Mouse (Mus musculus): ENCODE measurements around the gene Lrrc17. TPM values are rescaled to one million over a fixed set of nuclear protein-coding genes. Genes with fewer than 3 reads are reported as not detected.

Gene Lrrc17
- polyA plus RNA-seq, 1 experiment from 2014 or later = 6.7 TPM

- no peak overlapping the region for H3K4me3 ChIP-seq
- no peak overlapping the region for H3K4me2 ChIP-seq
- ATAC-seq (replicated peaks) = no peak
- WGBS = 97% methylated on average over 2 of the region's 2 CpGs
- no peaks in the 10 kb centered on the region for H3K4me1 ChIP-seq
- H3K27me3 ChIP-seq (replicated peaks) = no peaks in the 10 kb centered on the region
- no peaks in the 10 kb centered on the region for H3K9me3 ChIP-seq
- no peak overlapping the region for H3K27ac ChIP-seq
- no peak overlapping the region for H3K9ac ChIP-seq
- no peaks in the 10 kb centered on the region for H3K36me3 ChIP-seq (replicated peaks)
Measured at GRCm38 (mm10) chr5:21517562-21517961, 25.8 kb upstream of the Lrrc17 start.

- ATAC-seq (replicated peaks) = no peak
- H3K36me3 ChIP-seq (replicated peaks) = no peaks in the 10 kb centered on the region
Measured at GRCm38 (mm10) chr5:21518207-21518606, 25.2 kb upstream of the Lrrc17 start.

GRCm38 (mm10) chr5:21519166-21519565 is 24.2 kb upstream of the Lrrc17 start:
- 81% methylated on average over 3 of the region's 3 CpGs for WGBS
- no peaks in the 10 kb centered on the region for H3K9me3 ChIP-seq
- no peak overlapping the region for H3K9ac ChIP-seq
- no peak overlapping the region for H3K4me2 ChIP-seq
- H3K4me3 ChIP-seq = no peak overlapping the region
- no peak for ATAC-seq (replicated peaks)
- no peaks in the 10 kb centered on the region for H3K36me3 ChIP-seq (replicated peaks)
- no peaks in the 10 kb centered on the region for H3K4me1 ChIP-seq
- no peaks in the 10 kb centered on the region for H3K27me3 ChIP-seq (replicated peaks)
- H3K27ac ChIP-seq = no peak overlapping the region

More at GRCm38 (mm10) chr5:21518207-21518606, 25.2 kb upstream of the Lrrc17 start:
- Histone ChIP-seq H3K4me1 (no peaks in the 10 kb centered on the region), H3K9ac (no peak overlapping the region), H3K27me3 (replicated peaks) (no peaks in the 10 kb centered on the region), H3K27ac (no peak overlapping the region), H3K4me2 (no peak overlapping the region), H3K4me3 (no peak overlapping the region), H3K9me3 (no peaks in the 10 kb centered on the region)
- WGBS = 67% methylated on average over 4 of the region's 4 CpGs

GRCm38 (mm10) chr5:21526835-21527485 is 16.4 kb upstream of the Lrrc17 start:
- H3K4me2 ChIP-seq = no peak overlapping the region
- H3K4me1 ChIP-seq = no peaks in the 10 kb centered on the region
- H3K4me3 ChIP-seq = no peak overlapping the region
- no peaks in the 10 kb centered on the region for H3K9me3 ChIP-seq
- H3K9ac ChIP-seq = no peak overlapping the region
- no peaks in the 10 kb centered on the region for H3K27me3 ChIP-seq (replicated peaks)
- ATAC-seq (replicated peaks) = no peak
- H3K27ac ChIP-seq = no peak overlapping the region
- 22% methylated on average over 11 of the region's 11 CpGs for WGBS
- H3K36me3 ChIP-seq (replicated peaks) = no peaks in the 10 kb centered on the region

GRCm38 (mm10) chr5:21527488-21527911 is 15.9 kb upstream of the Lrrc17 start:
- Histone ChIP-seq H3K27me3 (replicated peaks) (no peaks in the 10 kb centered on the region), H3K36me3 (replicated peaks) (no peaks in the 10 kb centered on the region), H3K4me1 (no peaks in the 10 kb centered on the region), H3K4me2 (no peak overlapping the region), H3K9me3 (no peaks in the 10 kb centered on the region), H3K4me3 (no peak overlapping the region), H3K27ac (no peak overlapping the region), H3K9ac (no peak overlapping the region)
- 49% methylated on average over 4 of the region's 4 CpGs for WGBS
- no peak for ATAC-seq (replicated peaks)

GRCm38 (mm10) chr5:21528068-21528842 is 15.1 kb upstream of the Lrrc17 start:
- H3K27me3 ChIP-seq (replicated peaks) = no peaks in the 10 kb centered on the region
- no peaks in the 10 kb centered on the region for H3K4me1 ChIP-seq
- 91% methylated on average over 15 of the region's 15 CpGs for WGBS
- H3K4me2 ChIP-seq = no peak overlapping the region
- no peak for ATAC-seq (replicated peaks)
- H3K9ac ChIP-seq = no peak overlapping the region
- no peak overlapping the region for H3K4me3 ChIP-seq
- no peaks in the 10 kb centered on the region for H3K9me3 ChIP-seq
- H3K27ac ChIP-seq = no peak overlapping the region
- no peaks in the 10 kb centered on the region for H3K36me3 ChIP-seq (replicated peaks)

- Histone ChIP-seq H3K27ac (no peak overlapping the region), H3K36me3 (replicated peaks) (no peaks in the 10 kb centered on the region), H3K9ac (no peak overlapping the region), H3K27me3 (replicated peaks) (no peaks in the 10 kb centered on the region), H3K4me2 (no peak overlapping the region), H3K4me1 (no peaks in the 10 kb centered on the region), H3K4me3 (no peak overlapping the region), H3K9me3 (no peaks in the 10 kb centered on the region)
- 92% methylated on average over 8 of the region's 8 CpGs for WGBS
- ATAC-seq (replicated peaks) = no peak
Measured at GRCm38 (mm10) chr5:21529110-21529720, 14.1 kb upstream of the Lrrc17 start.

GRCm38 (mm10) chr5:21532126-21532525 is 11.2 kb upstream of the Lrrc17 start:
- H3K9me3 ChIP-seq = no peaks in the 10 kb centered on the region
- H3K36me3 ChIP-seq (replicated peaks) = no peaks in the 10 kb centered on the region
- H3K4me1 ChIP-seq = no peaks in the 10 kb centered on the region
- H3K27me3 ChIP-seq (replicated peaks) = no peaks in the 10 kb centered on the region
- no peak for ATAC-seq (replicated peaks)
- no peak overlapping the region for H3K9ac ChIP-seq
- no peak overlapping the region for H3K4me2 ChIP-seq
- 83% methylated on average over 2 of the region's 2 CpGs for WGBS
- no peak overlapping the region for H3K4me3 ChIP-seq
- H3K27ac ChIP-seq = no peak overlapping the region

GRCm38 (mm10) chr5:21532921-21533320 is 10.4 kb upstream of the Lrrc17 start:
- H3K9me3 ChIP-seq = no peaks in the 10 kb centered on the region
- H3K4me2 ChIP-seq = no peak overlapping the region
- no peaks in the 10 kb centered on the region for H3K27me3 ChIP-seq (replicated peaks)
- 84% methylated on average over 5 of the region's 5 CpGs for WGBS
- H3K4me3 ChIP-seq = no peak overlapping the region
- no peak overlapping the region for H3K27ac ChIP-seq
- no peak overlapping the region for H3K9ac ChIP-seq
- no peaks in the 10 kb centered on the region for H3K36me3 ChIP-seq (replicated peaks)
- no peaks in the 10 kb centered on the region for H3K4me1 ChIP-seq
- no peak for ATAC-seq (replicated peaks)

- H3K27ac ChIP-seq = no peak overlapping the region
- no peaks in the 10 kb centered on the region for H3K36me3 ChIP-seq (replicated peaks)
- no peak for ATAC-seq (replicated peaks)
- H3K4me3 ChIP-seq = no peak overlapping the region
- H3K4me2 ChIP-seq = no peak overlapping the region
- WGBS = 81% methylated on average over 4 of the region's 4 CpGs
- no peaks in the 10 kb centered on the region for H3K27me3 ChIP-seq (replicated peaks)
- H3K9ac ChIP-seq = no peak overlapping the region
- H3K4me1 ChIP-seq = no peaks in the 10 kb centered on the region
- H3K9me3 ChIP-seq = no peaks in the 10 kb centered on the region
Measured at GRCm38 (mm10) chr5:21542226-21542625, 1.1 kb upstream of the Lrrc17 start.

- ATAC-seq (replicated peaks) = no peak
- no peaks in the 10 kb centered on the region for H3K4me1 ChIP-seq
- H3K4me3 ChIP-seq = no peak overlapping the region
- no peak overlapping the region for H3K27ac ChIP-seq
- H3K9me3 ChIP-seq = no peaks in the 10 kb centered on the region
- no peak overlapping the region for H3K4me2 ChIP-seq
- H3K27me3 ChIP-seq (replicated peaks) = no peaks in the 10 kb centered on the region
- no peaks in the 10 kb centered on the region for H3K36me3 ChIP-seq (replicated peaks)
- no peak overlapping the region for H3K9ac ChIP-seq
- 72% methylated on average over 3 of the region's 3 CpGs for WGBS
Measured at GRCm38 (mm10) chr5:21544821-21545220, 1.5 kb downstream of the Lrrc17 start.

GRCm38 (mm10) chr5:21545227-21545626 is 1.9 kb downstream of the Lrrc17 start:
- ATAC-seq (replicated peaks) = no peak
- H3K36me3 ChIP-seq (replicated peaks) = no peaks in the 10 kb centered on the region

More at GRCm38 (mm10) chr5:21545227-21545626, 1.9 kb downstream of the Lrrc17 start:
- no peak overlapping the region for H3K4me2 ChIP-seq
- no peak overlapping the region for H3K9ac ChIP-seq
- no peaks in the 10 kb centered on the region for H3K27me3 ChIP-seq (replicated peaks)
- no peaks in the 10 kb centered on the region for H3K4me1 ChIP-seq
- H3K27ac ChIP-seq = no peak overlapping the region
- H3K4me3 ChIP-seq = no peak overlapping the region
- H3K9me3 ChIP-seq = no peaks in the 10 kb centered on the region
